Mouse (Mus musculus) c-Kit-positive CD71-negative TER-119-negative erythroid progenitor cells, embryonic 14.5 days (primary cell): ENCODE results near the gene Iffo1.

Experiments used
- DNase-seq: peaks from one replicate; pipeline ENCODE4 v3.0.0-alpha.2; 2013; ENCODE audit warnings: low read depth

Gene Iffo1

DNA sequence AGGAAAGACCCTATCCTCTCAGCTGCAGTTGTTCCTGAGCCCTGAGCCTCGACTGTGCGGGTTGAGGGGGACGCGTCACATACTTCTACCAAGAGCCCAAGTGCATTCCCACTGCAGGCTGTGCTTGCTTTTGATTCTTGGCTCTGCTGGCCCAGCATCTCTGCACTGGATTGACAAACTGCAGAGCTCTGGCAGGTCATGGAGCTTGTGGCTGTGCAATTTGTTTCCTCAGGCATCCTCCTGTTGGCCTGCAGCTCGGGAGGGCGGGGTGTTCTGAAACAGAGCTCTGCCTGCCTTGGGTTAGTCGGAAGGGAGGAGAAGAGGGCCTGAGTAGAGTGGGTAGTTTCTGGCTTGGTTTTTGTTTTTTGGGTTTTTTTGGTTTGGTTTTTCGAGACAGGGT, 2.6 kb upstream of the Iffo1 start:
- no peak for DNase-seq

DNA sequence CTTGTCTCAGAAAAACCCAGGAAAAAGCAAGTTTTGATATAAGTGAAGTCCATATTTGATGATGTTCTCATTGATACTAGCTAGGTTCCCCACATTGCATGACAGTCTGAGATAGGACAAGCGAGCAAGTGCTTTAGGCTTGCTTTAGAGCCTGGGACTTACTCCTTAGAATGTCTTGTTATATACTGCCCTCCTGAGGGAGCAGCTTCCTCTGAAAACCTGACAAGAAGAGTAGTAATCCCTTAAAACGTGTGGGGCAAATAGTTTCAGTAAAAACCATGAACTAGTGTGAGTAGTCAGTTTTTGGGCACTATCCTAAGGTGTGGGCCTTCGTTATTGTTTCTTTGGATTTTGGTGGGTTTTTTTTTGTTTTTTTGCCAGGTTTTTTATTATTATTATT, 1.9 kb upstream of the Iffo1 start:
- DNase-seq, result no peak

DNA sequence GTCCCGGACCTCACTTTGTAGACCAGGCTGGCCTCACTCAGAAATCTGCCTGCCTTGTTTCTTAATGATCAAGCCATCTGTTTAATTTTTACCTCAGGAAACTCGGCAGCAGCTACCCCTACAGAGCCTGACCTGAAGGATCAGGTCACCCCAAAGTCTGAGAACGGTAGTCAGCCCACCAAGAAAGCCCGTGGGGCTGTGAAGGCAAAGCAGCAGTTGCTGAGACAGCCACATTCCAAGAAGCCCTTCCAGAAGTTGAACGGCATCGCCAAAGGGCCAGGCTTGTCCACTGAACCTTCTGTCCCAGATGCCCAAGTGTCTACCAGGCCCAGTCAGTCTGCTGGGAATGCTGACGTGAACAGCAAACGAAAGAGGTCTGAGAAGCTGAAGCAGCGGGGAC, 1.1 kb upstream of the Iffo1 start:
- no peak for DNase-seq

DNA sequence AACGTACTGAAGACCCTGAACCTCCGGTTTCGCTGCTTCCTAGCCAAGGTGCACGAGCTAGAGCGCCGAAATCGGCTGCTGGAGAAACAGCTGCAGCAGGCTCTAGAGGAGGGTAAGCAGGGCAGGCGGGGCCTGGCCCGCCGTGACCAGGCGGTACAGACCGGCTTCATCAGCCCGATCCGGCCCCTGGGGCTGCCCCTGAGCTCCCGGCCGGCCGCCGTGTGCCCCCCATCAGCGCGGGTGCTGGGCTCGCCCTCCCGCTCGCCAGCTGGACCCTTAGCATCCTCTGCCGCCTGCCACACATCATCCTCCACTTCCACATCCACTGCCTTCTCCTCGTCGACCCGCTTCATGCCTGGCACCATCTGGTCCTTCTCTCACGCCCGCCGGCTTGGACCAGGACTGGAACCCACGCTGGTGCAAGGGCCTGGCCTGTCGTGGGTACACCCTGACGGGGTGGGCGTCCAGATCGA, 474 bp downstream of the Iffo1 start:
- no peak for DNase-seq

DNA sequence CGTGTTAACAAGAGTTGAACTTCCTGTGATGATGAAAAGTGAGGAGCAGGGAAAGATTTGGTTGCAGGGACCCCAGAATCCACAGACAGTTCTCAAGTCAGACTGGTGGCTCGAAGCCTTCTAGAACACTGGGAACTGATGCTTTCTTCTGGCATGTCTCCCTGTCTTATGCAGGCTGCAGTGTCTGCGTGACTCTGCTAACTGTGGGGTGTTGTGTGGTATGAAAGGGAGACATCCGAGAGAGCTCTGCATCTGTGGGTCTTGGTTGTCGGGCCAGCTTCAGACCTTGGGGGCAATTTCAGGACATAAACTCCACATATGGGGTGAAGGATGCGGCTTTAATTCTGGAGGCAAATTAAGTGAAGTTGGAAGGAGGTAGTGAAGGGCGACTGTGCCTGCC, 1.1 kb downstream of the Iffo1 start:
- no peak for DNase-seq

DNA sequence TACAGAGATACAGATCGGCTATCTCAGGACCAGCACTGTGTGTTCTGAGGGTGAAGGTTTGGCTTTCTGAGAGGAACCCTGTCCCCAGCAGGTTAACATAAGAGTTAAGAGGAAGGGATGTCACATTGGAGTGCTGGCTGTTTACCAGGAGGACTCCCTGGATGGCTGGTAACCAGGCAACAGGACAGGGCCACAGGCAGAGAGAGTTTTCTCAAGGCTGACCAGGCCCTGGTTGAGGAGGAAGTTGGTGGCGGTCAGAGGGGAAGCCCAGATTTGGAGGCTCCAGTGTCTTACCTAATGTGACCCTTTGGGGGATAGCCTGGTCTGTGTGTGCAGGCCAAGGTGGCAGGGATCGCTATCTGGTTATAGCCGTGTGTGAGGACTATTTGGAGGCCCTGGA, 1.8 kb downstream of the Iffo1 start:
- DNase-seq, result no peak

DNA sequence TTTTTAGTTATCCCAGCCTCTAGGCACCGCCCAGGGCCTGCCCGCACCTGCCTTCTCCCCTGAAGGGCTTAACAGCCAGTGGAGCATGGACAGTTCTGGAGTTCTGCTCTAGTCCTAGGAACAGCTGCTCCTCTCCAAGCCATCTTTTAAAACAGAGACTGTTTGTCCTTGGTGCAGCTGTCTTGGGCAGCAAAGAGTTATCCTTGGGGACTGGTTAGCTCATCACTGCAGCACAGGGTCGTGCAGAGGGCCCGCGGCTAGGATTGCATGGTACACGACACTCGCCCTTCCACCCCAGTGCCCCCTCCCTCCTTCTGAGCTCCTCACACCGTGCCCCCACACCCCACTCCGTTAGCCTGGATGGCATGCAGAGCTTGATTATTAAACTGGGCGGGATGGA, 2.3 kb downstream of the Iffo1 start:
- DNase-seq, result no peak

DNA sequence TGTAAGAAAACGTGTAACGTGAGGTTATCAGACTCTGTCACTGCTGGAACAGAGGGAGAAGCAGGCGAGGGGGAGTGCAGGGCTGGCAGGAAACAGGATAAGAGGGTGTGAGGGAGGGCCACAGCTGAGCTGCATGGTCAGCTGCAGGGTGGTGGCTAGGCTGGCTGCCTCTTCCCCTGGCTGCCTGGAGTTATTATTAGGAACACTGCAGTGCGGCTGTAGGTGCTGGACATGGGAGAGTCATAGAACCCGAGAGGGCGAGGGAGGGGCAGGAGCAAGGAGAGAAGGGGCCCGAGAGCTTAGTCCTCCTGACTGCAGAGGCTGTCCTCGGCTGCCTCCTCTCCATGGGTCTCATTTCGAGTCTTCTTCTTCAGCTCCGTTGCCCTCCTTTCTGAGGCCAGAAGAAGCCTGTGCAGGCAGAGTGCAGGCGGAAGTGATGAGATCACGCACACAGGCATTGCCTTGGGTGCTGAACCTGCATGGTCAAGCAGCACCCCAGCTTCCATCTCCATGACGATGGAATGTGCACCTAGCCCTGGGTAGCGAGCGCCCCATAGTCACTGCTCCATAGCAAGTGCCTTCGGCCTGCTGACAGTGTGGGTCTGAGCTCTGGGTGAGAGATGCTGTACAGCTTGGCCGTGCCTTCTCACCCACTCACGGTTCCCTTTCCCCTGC, 3.3 kb downstream of the Iffo1 start:
- no peak for DNase-seq

DNA sequence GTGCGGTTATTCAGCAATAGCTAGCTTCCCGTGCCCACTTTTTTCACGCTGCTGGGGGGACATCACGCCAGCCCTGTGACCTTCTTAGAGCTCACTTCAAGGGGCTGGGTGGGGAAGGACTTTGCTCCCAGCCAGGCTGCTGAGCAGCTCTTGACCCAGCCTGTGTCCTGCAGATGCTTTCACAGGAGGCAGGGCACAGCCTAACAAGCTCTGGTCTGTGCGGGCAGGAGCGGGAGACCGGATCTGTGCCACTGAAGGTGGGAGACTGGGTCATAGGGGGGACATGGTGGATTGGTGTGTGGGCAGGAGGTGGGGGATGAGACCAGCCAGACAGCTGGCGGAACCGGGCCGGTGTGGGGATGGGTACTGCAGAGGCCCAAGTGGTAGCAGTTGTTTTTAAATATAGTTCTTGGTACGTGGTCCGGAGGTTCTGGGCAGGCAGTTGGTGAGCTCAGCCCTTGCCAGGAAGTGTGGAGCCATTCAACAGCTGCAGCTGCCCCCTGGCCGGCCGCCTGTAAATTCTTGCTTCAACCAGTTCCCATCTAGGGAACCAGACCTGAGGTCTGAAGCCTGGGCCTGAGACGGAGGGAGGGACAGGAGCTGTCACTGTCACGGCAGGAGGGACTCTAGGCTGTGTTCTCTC, 4.0 kb downstream of the Iffo1 start:
- no peak for DNase-seq

DNA sequence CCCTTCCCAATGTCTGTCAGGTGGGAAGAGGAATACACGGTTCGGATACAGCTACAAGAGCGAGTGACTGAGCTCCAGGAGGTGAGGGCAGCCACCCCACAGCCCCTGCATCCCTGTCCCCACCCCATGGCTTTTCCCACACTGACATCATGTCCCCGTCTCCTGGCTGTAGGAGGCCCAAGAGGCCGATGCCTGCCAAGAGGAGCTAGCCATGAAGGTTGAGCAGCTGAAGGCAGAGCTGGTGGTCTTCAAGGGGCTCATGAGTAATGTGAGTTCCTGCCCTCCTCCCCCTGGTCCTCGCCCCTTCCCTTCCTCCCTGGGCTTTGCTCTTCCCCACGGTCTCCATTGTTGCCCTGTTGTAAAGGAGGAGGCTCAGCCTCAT, 4.5 kb downstream of the Iffo1 start:
- no peak for DNase-seq

DNA sequence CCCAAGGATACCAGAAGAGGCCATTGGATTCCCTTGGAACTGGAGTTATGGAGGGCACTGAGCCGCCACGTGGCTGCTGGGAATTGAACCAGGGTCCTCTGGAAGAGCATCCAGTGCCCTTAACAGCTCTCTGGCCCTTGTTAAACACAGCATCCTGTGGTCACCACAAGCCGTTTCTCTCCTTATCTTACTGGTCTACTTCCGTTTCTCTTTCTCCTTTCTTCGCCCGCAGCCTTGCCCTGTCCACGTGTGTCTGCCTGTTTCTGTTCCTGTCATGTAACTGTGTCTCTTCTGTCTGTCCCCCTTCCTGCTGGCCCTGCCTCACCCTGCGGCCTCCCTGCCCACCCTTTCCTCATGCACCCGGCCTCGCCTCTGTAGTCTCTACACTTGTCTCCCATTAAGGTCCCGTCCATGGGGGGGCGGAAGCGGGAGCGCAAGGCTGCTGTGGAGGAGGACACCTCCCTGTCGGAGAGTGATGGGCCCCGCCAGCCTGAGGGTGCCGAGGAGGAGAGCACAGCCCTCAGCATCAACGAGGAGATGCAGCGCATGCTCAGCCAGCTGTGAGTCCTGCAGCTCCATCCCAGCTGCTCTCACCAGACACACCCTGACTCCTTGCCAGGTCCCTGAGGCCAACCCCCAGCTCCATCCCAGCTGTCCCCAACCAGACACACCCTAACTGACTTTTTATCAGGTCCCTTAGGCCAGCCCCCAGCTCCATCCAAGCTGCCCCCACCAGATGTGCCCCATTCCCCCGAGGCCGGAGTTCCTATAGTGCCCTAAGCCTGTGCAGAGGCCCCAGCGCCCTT, 7.4 kb downstream of the Iffo1 start:
- DNase-seq, result no peak

DNA sequence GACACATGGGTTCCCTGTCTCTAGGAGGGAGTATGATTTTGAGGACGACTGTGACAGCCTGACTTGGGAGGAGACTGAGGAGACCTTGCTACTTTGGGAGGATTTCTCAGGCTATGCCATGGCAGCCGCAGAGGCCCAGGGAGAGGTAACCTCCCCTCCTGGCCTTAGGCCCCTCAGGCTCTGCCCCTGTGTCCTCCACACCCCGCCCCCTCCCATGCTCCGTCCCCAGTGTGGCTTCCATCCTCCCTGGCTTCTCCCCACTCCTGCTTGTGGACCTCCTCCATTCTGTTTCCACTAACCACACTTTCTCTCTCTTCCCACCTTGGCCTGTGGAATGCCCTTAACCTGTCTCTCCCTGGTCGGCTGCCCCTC, 8.0 kb downstream of the Iffo1 start:
- no peak for DNase-seq

DNA sequence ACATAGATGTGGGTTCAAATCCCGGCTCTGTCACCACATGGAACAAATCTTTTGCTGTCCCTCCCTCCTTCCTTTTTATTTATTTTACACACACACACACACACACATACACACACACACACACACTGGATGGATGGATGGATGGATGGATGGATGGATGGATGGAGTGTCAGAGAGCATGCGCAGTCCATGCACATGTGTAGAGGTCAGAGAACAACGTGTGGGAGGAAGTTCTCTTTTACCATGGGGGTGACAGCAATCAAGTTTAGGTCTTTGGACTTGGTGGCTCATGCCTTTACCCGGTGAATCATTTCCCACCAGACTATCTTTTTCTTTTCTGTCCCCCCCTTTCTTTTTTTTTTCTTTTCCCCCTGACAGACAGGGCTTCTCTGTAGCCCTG, 8.6 kb downstream of the Iffo1 start:
- no peak for DNase-seq

DNA sequence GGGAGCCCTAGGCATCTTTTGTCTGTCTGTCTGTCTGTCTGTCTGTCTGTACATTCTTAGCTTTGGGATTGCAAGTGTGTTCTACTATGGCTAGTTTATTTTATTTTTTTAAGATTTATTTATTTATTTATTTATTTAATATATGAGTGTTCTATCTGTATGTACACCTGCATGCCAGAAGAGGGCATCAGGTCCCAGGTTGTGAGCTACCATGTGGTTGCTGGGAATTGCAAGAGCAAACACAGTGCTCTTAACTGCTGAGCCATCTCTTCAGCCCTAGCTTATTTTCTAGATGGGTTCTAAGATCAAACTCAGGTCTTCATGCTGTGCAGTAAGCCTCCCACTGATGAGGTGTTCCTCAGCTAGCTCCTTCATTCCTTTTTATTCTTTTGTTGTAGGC, 9.5 kb downstream of the Iffo1 start:
- no peak for DNase-seq

DNA sequence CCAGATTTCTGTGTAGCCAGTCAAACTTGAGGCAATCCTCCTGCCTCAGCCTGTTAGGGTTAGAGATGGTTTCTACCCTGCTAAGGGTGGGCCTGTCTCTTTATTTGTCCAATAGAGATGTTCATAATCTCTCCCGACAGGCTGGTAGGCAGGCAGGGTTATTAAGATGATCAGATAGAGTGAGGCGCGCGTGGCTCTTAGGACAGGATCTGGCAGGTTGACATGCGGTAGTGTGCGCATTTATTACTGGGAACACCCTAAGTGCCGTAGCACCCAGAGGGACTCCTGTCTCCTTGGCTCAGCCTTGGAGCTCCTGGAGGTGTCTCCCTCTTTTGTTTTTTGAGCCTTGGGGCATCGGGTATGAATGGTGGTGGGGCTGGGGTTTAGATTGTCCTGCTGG, 10.2 kb downstream of the Iffo1 start:
- DNase-seq, result no peak

DNA sequence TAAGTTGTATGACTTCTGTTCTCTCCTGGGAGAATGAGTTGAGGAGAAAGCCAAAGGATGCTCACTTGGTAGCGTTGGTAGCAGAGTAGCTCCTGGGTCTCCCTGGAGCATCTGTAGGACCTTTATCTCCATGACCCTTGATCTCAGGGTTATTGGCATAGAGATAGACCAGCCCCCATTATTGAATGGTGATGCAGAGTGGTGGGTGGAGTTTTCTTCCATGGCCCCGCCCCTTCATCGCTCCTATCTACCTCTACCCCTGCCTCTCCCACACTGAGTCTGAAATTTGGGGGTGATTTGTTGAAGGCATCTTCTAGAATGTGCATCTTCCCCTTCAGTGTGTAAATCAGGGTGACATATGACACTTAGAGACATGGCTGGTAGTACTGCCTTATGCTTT, 11.4 kb downstream of the Iffo1 start:
- DNase-seq, result no peak

DNA sequence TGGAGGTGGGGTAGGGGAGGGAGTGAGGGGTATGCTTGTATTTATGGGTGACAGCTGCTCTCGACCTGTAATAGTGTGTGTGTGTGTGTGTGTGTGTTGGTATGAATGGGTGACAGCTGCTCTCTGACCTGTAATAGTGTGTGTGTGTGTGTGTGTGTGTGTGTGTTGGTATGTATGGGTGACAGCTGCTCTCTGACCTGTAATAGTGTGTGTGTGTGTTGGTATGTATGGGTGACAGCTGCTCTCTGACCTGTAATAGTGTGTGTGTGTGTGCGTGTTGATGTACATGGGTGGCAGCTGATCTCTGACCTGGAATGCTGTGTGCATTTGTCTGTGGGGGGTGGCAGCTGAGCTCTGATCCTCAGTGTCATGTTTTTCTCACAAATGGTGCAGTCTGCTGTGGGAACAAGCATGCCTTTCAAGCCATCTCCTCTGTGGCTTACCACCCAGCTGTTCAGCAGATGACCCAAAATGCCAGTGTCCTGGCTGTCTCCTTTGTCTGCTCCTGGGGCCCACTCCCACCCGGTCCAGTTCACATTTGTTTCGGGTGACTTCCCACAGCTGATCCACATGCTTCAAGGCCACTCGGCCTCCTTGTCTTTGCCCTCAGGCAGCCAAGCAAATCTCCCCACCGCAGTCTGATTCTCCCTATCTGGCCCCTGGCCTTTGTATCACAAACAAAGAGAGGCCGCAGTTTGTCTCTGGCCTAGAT, 12.0 kb downstream of the Iffo1 start:
- no peak for DNase-seq

DNA sequence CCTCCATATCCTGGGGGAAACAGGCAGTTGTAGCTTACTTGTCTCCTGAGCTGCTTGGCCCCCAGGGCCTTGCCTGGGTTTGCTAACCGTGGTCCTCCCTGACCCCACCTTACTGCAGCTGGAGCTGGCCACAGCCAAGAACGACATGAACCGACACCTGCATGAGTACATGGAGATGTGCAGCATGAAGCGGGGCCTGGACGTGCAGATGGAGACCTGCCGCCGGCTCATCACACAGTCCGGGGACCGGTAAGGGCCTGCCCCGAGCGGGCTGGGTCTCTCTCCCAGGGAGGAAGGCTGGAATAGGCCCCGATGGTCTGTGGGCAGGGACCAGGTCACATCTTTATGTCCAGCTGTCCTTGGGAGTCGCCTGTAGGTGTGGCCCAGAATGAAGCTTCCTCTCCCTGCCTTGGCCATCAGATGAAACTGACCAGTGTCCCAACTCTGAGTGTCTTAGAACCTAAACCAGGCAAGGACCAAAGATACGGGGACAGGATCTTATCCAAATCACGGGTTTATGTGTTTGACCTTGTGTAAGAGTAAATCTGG, 14.0 kb downstream of the Iffo1 start:
- DNase-seq, result no peak

DNA sequence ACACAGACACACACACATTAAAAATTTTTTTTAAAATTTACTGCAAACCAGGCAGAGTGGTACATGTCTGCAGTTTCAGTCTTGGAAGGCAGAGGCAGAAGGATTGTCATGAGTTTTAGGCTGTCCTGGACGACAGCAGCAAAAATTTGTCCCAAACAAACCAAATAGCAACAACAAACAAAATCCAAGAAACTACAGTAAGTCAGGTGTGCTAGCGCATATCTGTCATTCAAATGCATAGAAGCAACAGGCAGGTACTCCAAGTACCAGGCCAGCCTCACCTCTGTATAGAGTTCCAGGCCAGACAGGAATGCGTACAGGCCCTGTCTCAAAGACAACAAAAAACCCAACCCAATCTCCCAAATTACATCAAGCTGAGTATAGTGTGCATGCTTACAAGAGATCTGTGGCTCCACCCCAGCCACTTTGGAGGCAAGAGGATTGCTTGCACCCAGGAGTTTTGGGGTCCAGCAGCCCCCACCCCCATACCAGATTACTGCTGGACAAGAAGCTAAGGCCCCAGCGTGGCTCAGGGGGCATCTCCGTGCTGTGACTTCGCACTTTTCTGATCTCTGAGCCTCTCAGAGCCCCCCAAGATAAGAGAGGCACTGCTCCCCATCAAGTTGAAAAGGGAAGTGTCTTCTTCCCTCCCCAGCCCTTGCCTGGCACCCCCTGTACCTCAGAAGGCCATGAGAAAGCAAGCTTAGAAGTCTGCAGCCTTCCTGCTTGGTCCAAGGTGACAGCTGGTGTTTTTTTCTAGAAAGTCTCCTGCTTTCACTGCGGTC, 14.9 kb downstream of the Iffo1 start:
- DNase-seq, result no peak

DNA sequence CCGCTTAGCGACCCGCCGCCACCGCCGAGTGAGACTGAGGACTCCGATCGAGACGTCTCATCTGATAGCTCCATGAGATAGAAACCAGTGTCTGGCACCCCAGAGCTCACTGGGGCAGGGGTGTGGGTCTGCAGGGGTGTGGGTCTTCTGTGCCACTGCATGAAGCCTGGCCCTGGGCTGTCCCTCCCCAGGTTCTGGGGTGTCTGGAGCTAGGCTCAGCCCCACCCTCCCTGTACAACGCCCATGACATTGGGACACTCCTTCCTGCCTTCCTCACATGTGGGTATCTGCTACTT, 15.5 kb downstream of the Iffo1 start:
- no peak for DNase-seq

DNA sequence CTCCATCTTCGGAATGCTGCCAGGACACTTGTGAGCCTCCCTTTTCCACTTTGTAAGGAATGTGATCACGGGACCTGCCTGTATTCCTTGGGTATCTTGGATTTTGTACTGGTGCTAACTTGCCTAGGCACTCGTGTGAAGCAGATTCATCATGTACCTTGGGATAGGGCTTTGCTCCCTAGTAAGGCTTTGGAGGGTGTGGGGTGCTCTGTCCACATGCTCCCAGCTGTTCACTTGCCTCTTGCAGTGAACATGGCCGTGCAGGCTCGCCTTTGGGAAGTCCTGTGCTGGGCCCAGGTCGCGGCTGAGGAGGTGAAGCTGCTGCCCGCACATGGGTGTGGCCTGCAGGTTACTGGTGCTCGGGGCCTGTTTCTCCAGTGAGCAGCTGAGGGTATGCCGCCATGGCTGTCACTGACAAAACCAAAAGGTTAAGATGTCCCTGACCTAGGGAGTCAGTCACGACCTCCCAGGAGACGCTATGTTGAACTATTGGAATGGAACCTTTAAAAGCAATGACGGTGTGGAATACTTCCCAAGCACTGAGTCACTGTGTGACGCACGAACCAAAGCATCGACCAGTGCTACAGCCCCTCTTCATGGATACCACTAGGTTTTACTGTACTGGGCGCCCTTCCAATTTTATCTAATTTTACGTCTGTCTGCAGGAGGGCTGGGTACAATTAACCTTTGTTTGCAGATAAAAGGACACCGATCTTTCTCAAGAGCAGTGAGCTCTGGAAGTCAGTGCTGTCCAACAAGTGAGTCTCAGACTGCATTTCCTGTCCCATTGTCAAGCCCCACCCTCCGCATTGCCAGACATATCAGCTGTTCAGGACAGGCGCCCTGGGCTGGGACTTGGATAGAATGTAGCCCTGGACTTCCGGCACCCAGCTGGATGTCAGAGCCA, 16.1 kb downstream of the Iffo1 start:
- no peak for DNase-seq
